Mouse (Mus musculus) megakaryocyte, embryonic 14.5 days (primary cell): Measurements from ENCODE around the gene Notch2.

Experiments
- FLI1 ChIP-seq: IDR thresholded peaks from 2 replicates; pipeline ENCODE4 v1.6.1; 2012; ENCODE audit warnings: low read length, inconsistent platforms, mixed read lengths
- GATA1 ChIP-seq: IDR thresholded peaks from 3 replicates; pipeline ENCODE4 v1.6.1; 2012; ENCODE audit warnings: mixed read lengths, low read length, inconsistent platforms, borderline replicate concordance

DNA sequence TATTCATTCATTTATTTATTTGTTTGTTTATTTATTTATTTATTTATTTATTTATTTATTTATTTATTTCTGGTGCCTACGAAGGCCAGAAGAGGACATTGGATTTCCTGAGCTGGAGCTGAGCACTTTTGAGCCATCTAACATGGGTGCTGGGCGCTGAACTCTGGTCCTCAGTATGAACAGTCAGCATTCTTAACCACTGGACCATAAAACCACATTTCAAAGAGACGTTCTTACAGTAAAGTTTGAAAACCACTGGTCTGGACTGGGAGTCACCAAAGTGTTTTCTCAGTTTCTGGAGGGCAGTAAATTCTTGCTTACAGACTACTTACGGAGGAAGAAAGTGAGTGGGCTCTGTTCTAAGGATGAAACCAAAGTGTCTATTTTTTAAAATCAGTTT lies 97.3 kb downstream of the Notch2 start:
- TF ChIP-seq GATA1: no peak
- TF ChIP-seq FLI1: no peak
